Mouse (Mus musculus): ENCODE measurements at regions not wholly inside any gene's neighbourhood (a gene's known extent, or its start where the extent isn't known, plus 50 kb on each side); places are given as distances from the start of the nearest gene placed in this dataset.

DNA sequence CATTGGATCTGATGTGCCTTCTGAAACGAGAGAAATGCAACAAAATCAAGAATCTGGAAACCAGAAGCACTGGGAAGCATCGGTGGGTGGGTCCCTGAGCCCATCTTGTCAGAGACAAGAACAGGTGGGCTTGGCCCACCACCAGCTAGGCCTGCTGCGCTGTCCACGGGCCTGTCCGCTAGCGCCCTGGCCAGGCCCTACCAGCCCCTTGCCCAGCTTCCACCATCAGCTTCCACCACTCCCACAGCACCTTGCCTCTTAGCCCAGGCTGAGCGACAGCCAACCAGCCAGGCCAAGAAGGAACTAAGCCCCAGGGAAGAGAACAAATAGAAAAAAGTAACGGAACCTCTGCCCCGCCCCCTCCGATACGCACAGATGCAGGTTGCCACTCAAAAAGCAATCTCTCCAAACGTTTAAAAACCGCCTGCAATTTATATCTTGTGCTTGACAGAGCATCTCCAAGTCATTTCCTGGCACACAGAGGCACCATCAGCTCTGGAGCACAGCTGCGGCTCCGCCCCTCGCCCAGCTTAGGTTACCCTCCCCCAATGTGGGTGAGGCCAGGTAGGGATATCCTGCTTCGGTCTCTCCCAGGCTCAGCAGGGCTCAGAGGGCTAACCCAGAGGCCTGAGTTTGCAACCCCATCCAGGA lies 95.1 kb upstream of the Csf3r start:
- no peak overlapping the region for H3K27ac ChIP-seq (ENCODE audit: insufficient read depth, low read length)
- no peaks in the 10 kb centered on the region for H3K36me3 ChIP-seq (ENCODE audit: control insufficient read depth, insufficient read depth, low read length)
- H3K27me3 ChIP-seq (ENCODE audit: control insufficient read depth, insufficient read depth, low read length) = no peaks in the 10 kb centered on the region
- H3K4me1 ChIP-seq (ENCODE audit: control insufficient read depth, insufficient read depth, insufficient read length) = peaks cover 2% of the 10 kb centered on the region; the same call in 1 of the 2 replicates
- WGBS = 48% methylated on average over 17 of the region's 17 CpGs
- no peak overlapping the region for H3K4me3 ChIP-seq (ENCODE audit: extremely low read depth, insufficient read depth, insufficient read length)
- peak in 1 of 2 experiments; percentile 22 for DNase-seq (ENCODE audit: low read depth in 1 of 2, low spot score in 2 of 2)
- no peak for TF ChIP-seq POLR2A (IDR thresholded peaks at IDR 0.05; ENCODE audit: low read depth, low read length)
- TF ChIP-seq CTCF (IDR thresholded peaks at IDR 0.05; ENCODE audit: extremely low read depth, insufficient read depth, insufficient read length, insufficient replicate concordance) = no peak

DNA sequence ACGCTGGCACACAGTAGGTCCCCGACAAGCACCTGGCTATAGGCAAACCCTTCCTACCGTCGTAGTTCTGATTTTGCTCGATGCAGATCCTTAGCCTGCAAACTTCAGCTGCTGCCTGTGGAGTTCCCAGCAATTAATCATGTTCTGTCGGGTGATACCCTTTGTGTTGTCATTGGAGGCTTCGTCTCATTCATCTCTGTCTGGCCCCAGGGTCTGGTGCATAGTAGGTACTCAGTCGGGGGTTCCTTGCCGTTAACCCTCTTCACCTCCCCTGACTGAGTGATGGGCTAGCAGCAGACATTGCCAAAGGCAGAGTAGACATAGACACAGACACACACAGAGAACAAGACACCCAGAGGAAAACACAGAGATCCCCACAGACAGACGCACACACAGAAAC lies 93.6 kb upstream of the Csf3r start:
- no peaks in the 10 kb centered on the region for H3K27me3 ChIP-seq (ENCODE audit: control insufficient read depth, insufficient read depth, low read length)
- WGBS = 60% methylated on average over 10 of the region's 10 CpGs
- no peak for DNase-seq (ENCODE audit: low read depth in 1 of 2, low spot score in 2 of 2)
- no peak overlapping the region for H3K27ac ChIP-seq (ENCODE audit: insufficient read depth, low read length)
- no peak for TF ChIP-seq CTCF (IDR thresholded peaks at IDR 0.05; ENCODE audit: extremely low read depth, insufficient read depth, insufficient read length, insufficient replicate concordance)
- TF ChIP-seq POLR2A (IDR thresholded peaks at IDR 0.05; ENCODE audit: low read depth, low read length) = no peak
- peaks cover 2% of the 10 kb centered on the region; the same call in 1 of the 2 replicates for H3K4me1 ChIP-seq (ENCODE audit: control insufficient read depth, insufficient read depth, insufficient read length)
- H3K36me3 ChIP-seq (ENCODE audit: control insufficient read depth, insufficient read depth, low read length) = no peaks in the 10 kb centered on the region
- H3K4me3 ChIP-seq (ENCODE audit: extremely low read depth, insufficient read depth, insufficient read length) = no peak overlapping the region

DNA sequence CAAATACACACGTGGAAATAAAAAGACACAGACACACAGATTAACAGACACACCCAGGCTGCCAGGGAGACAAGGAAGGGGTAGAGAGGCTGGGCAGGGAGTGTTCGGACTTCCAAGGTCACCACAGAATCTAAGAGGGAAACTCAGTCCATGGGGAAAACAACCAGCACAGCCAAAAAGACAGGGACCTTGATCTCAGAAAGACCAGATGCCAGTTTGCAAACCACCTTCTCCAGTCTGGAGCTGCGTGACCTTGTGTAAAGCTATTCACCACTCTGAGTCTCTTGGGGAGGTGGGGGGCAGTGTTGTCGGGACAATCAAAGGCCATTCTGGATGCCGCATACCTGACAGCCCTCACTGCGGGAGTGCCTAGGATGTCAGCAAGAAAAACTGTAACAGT lies 93.0 kb upstream of the Csf3r start:
- TF ChIP-seq CTCF (IDR thresholded peaks at IDR 0.05; ENCODE audit: extremely low read depth, insufficient read depth, insufficient read length, insufficient replicate concordance) = no peak
- no peak for TF ChIP-seq POLR2A (IDR thresholded peaks at IDR 0.05; ENCODE audit: low read depth, low read length)
- Histone ChIP-seq H3K36me3 (ENCODE audit: control insufficient read depth, insufficient read depth, low read length) (no peaks in the 10 kb centered on the region), H3K4me1 (ENCODE audit: control insufficient read depth, insufficient read depth, insufficient read length) (peaks cover 2% of the 10 kb centered on the region; the same call in 1 of the 2 replicates), H3K27ac (ENCODE audit: insufficient read depth, low read length) (no peak overlapping the region), H3K27me3 (ENCODE audit: control insufficient read depth, insufficient read depth, low read length) (no peaks in the 10 kb centered on the region), H3K4me3 (ENCODE audit: extremely low read depth, insufficient read depth, insufficient read length) (no peak overlapping the region)
- 62% methylated on average over 6 of the region's 6 CpGs for WGBS
- no peak for DNase-seq (ENCODE audit: low read depth in 1 of 2, low spot score in 2 of 2)

DNA sequence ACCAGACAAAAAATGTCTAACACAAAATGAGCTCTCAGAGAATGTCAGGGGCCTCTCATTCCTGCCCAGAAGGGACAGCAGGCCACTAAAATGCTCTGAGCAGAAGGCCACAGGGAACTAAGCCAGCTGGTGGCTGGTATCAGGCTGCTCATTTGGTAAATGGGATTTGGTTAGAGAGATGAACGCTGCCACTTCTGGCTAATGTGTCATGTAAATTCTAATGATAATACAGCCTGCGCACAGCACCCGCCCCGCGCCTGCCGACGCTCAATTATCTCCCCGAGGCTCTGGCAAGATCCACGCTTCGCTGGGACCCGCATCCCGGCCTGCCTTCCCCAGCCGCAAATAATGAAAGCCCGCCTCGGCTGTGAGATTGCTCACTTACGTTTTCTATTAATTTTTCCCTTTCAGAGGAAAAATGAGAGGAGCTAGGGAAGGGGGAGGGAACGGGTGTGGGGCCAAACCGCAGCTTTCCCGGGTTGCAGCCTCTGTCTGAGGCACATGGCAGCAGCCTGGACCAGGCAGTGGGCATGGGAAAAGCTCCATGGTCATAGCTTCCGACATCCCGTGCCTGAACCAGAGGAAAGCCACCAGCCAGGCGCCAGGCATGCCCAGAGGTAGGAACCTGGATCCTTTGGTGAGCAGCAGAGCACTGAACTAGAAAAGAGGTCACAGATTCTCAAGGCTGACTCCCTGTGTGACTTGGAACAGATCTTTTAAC lies 92.2 kb upstream of the Csf3r start:
- no peak overlapping the region for H3K4me3 ChIP-seq (ENCODE audit: extremely low read depth, insufficient read depth, insufficient read length)
- TF ChIP-seq CTCF (IDR thresholded peaks at IDR 0.05; ENCODE audit: extremely low read depth, insufficient read depth, insufficient read length, insufficient replicate concordance) = no peak
- TF ChIP-seq POLR2A (IDR thresholded peaks at IDR 0.05; ENCODE audit: low read depth, low read length) = no peak
- no peaks in the 10 kb centered on the region for H3K36me3 ChIP-seq (ENCODE audit: control insufficient read depth, insufficient read depth, low read length)
- H3K4me1 ChIP-seq (ENCODE audit: control insufficient read depth, insufficient read depth, insufficient read length) = peaks cover 2% of the 10 kb centered on the region; the same call in 1 of the 2 replicates
- 89% methylated on average over 22 of the region's 22 CpGs for WGBS
- DNase-seq (ENCODE audit: low read depth in 1 of 2, low spot score in 2 of 2) = no peak
- no peaks in the 10 kb centered on the region for H3K27me3 ChIP-seq (ENCODE audit: control insufficient read depth, insufficient read depth, low read length)
- H3K27ac ChIP-seq (ENCODE audit: insufficient read depth, low read length) = no peak overlapping the region

DNA sequence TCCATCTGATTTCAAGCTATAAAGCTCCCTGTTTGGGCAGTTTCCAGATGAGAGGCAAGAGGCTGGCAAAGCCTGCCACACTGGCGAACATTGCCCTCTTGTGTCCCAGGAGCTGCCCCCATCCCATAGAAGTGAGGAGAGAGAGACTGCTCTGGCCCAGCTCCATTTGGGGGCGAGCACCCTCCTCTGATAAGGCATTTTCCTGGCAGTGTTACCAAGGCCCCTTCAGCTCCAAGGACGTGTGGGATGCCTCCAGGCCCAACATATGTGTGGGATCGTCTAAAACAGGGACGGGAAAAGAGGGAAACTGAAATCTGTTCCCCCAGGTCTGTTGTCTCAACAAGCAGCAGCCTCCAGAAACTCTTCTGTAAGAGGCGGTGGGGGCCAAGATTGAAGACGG lies 88.0 kb upstream of the Csf3r start:
- H3K4me3 ChIP-seq (ENCODE audit: extremely low read depth, insufficient read depth, insufficient read length) = no peak overlapping the region
- no peaks in the 10 kb centered on the region for H3K36me3 ChIP-seq (ENCODE audit: control insufficient read depth, insufficient read depth, low read length)
- no peaks in the 10 kb centered on the region for H3K27me3 ChIP-seq (ENCODE audit: control insufficient read depth, insufficient read depth, low read length)
- no peak for DNase-seq (ENCODE audit: low read depth in 1 of 2, low spot score in 2 of 2)
- TF ChIP-seq POLR2A (IDR thresholded peaks at IDR 0.05; ENCODE audit: low read depth, low read length) = no peak
- TF ChIP-seq CTCF (IDR thresholded peaks at IDR 0.05; ENCODE audit: extremely low read depth, insufficient read depth, insufficient read length, insufficient replicate concordance) = no peak
- 78% methylated on average over 7 of the region's 7 CpGs for WGBS
- no peaks in the 10 kb centered on the region for H3K4me1 ChIP-seq (ENCODE audit: control insufficient read depth, insufficient read depth, insufficient read length)
- H3K27ac ChIP-seq (ENCODE audit: insufficient read depth, low read length) = no peak overlapping the region

DNA sequence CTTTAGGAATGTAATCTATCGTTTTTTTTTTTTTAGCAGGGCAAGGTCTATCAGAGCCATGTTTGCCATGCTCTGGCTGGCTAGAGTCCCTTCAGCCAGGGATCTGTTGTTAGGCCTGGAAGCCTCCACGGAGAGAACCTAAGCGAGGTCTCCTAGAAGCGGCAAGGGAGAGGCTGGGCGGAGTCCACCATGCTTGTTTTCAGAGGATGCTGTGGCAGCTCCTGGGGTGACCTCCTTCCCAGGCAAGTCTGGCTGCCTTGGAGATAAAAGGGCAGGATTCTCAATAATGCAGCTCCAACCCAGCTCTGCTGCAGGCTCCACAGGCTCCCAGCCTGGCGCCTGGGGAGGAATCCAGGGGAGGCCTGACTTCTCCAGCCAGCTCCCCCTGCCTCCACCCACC lies 86.2 kb upstream of the Csf3r start:
- H3K27ac ChIP-seq (ENCODE audit: insufficient read depth, low read length) = no peak overlapping the region
- H3K27me3 ChIP-seq (ENCODE audit: control insufficient read depth, insufficient read depth, low read length) = no peaks in the 10 kb centered on the region
- H3K36me3 ChIP-seq (ENCODE audit: control insufficient read depth, insufficient read depth, low read length) = no peaks in the 10 kb centered on the region
- 62% methylated on average over 6 of the region's 6 CpGs for WGBS
- DNase-seq (ENCODE audit: low read depth in 1 of 2, low spot score in 2 of 2) = no peak
- TF ChIP-seq CTCF (IDR thresholded peaks at IDR 0.05; ENCODE audit: extremely low read depth, insufficient read depth, insufficient read length, insufficient replicate concordance) = no peak
- TF ChIP-seq POLR2A (IDR thresholded peaks at IDR 0.05; ENCODE audit: low read depth, low read length) = no peak
- H3K4me1 ChIP-seq (ENCODE audit: control insufficient read depth, insufficient read depth, insufficient read length) = no peaks in the 10 kb centered on the region
- H3K4me3 ChIP-seq (ENCODE audit: extremely low read depth, insufficient read depth, insufficient read length) = no peak overlapping the region

DNA sequence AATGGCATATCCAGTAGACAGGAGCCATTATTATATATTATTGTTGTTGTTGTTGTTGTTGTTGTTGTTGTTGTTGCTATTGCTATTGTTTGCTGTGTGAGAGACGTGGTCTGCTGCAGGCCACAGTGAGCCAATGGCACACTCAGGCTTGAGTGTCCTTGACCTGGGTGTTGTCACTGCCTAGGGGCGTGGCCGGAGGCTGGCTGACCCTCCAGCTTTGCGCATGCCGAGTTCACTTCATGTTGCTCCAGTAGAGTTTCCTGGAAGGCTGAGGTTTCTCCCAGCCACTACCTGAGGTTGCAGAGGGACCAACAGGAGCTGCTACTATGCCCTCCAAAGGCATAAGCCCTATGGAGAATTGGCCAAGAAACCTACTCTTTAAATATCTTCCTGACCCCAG lies 83.1 kb upstream of the Csf3r start:
- no peak overlapping the region for H3K4me3 ChIP-seq (ENCODE audit: extremely low read depth, insufficient read depth, insufficient read length)
- DNase-seq (ENCODE audit: low read depth in 1 of 2, low spot score in 2 of 2) = no peak
- WGBS = 57% methylated on average over 5 of the region's 5 CpGs

More for the DNA sequence above, 83.1 kb upstream of the Csf3r start:
- Histone ChIP-seq H3K27ac (ENCODE audit: insufficient read depth, low read length) (no peak overlapping the region), H3K27me3 (ENCODE audit: control insufficient read depth, insufficient read depth, low read length) (no peaks in the 10 kb centered on the region), H3K36me3 (ENCODE audit: control insufficient read depth, insufficient read depth, low read length) (no peaks in the 10 kb centered on the region), H3K4me1 (ENCODE audit: control insufficient read depth, insufficient read depth, insufficient read length) (no peaks in the 10 kb centered on the region)
- TF ChIP-seq CTCF (IDR thresholded peaks at IDR 0.05; ENCODE audit: extremely low read depth, insufficient read depth, insufficient read length, insufficient replicate concordance) = no peak
- TF ChIP-seq POLR2A (IDR thresholded peaks at IDR 0.05; ENCODE audit: low read depth, low read length) = no peak

All from spleen, adult 2 months (tissue).